Mouse (Mus musculus): Measurements from ENCODE around the gene Mink1. TPM values are rescaled to one million over a fixed set of nuclear protein-coding genes. Genes with fewer than 3 reads are reported as not detected.
"Not testable (repeated sequence)": the region's sequence is repeated elsewhere in the genome, so short reads cannot be mapped to it uniquely, and the experiment has no call there.

The Mink1 gene
- total RNA-seq, 2 experiments from 2014 or later, result 67.7 to 67.8 TPM

DNA sequence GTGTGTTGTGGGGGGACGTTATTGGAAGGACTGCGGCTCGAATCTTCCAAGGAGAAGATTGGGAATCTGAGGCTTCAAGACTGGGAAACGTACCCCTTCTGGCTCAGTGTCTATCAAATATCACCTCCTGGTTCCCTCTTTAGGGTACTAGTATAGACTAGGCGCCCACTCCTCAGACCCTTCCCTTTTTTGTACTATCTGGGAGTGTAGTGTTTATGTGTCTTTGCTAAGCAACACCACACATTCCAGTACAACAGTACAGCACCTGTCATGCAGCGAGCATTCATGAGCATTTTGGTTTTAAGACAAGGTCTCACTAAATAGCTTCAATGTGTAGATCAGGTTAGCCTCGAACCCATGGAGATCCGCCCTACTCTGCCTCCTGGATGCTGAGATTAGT lies 11.2 kb upstream of the Mink1 start:
- DNase-seq (ENCODE audit: low spot score in 2 of 2), result no peak

DNA sequence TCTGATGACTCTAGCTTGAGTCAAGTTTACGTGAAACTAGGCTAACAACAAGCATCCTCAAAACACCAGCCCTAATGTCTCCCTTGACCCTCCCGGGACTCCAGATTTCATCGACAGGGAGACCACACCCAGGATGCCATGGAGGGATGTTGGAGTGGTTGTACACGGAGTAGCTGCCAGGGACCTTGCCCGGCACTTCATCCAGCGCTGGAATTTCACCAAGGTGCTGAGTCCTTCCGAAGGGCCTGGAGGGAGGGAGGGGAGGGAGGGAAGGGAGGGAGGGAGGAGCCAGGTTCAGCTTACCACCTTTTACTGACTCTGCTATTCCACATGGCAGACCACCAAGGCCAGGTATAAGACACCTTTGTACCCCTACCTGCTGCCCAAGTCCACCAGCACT lies 8.7 kb upstream of the Mink1 start:
- no peak for DNase-seq (ENCODE audit: low spot score in 2 of 2)

GRCm38 (mm10) chr11:70557545-70557944 lies 5.1 kb upstream of the Mink1 start:
- DNase-seq (ENCODE audit: low spot score in 2 of 2), result no peak

DNA sequence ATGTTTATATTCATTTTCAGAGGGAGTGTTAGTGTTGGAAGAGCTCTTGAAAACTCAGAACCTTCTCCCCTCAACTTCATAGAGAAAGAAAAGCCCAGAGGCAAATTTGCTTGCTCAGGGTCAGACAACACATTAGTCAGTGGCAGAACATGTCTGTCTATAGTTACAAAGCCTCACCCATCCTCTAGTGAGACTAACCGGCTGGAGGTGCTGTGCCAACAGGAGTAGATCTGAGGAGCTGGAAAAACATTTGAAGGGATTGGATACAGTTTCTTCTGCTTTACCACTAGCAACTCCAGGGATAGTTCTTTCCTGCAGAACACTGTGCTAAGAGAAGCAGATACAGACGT lies 769 bp upstream of the Mink1 start:
- no peak for DNase-seq (ENCODE audit: low spot score in 2 of 2)

DNA sequence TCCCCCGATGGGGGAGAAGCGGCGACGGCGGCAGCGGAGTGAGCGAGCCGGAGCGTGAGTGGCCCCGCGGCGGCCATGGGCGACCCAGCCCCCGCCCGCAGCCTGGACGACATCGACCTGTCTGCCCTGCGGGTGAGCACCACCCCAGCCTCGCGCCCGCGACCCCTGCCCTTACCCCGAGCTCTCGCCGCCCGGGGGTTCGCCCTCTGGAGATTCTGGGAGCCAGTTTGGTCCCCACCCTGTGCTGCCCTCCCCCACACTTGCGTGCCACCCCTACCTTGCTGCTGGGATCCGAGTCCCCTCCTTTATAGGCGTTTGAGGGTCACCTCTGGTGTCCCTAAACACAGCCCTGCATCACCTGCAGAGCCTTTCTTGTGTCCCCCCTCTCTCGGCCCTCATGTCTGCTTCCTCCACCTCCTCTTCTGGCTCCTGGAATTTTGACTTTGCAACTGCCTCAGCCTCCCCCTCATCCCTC lies 351 bp downstream of the Mink1 start:
- DNase-seq (ENCODE audit: low spot score in 2 of 2), result no peak

DNA sequence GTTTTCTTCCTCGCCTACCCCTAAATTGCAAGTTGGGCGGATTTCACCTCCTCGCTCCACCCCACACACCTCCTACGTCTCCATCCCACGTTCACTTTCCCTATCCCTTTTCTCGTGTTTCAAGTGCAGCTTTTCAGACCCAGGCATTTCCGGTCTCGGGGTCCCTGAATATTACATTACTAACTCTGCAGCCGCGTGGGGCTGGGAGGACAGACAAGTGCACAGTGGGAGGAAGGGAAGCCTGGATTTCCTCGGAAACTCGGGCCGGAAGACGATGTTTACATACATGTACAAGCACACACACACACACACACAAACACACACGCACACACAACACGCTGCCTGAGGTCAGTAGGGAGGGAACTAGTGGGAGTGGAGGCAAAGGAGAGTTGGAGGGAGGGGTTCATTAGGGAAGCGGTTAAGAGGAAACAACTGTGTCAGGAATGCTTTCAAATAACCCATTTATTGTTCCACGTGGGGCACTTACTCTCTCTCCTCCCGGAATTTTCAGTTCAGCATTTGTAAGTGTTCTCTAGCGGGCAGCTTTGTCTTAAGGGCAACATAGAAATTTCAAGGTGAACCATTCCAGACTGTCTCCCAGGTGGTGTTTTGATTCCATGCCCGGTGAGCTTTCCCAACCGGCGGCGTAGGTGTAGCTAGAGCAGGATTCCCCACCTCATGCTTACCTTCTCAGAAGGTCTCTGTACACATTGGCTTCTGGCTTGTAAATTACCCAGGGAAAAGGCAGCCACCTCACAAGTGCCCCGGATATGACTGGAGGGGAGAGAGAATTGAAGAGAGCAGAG lies 992 bp downstream of the Mink1 start:
- DNase-seq (ENCODE audit: low spot score in 2 of 2), result no peak

DNA sequence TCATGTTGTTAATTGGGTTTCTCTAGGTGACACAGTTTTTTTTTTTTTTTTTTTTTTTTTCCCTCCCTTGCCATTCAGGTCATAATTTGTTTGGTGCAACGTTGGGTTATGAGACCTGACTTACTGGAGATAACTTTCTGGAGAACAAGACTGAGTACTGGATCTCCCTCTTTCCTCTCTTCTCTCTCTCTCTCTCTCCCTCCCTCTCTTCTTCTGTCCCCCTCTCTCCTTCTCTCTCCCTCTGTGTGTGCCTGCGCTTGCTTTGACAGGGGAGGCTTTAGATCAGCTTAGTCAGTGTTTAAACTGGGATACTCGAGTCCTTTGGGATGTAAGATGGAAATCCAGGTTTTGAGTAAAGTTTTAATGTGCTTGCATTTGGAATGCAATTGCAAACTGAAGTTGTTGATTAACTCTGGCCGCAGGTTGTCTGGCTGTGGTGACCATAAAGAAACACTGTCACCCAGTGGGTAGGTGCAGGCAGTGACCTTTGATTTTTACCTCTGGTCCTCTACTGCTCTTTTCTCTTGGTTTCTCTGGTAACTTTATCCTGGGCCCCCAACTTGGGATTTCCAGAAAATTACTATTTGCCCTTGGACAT lies 1.7 kb downstream of the Mink1 start:
- no peak for DNase-seq (ENCODE audit: low spot score in 2 of 2)

GRCm38 (mm10) chr11:70566586-70566985 lies 3.9 kb downstream of the Mink1 start:
- no peak for DNase-seq (ENCODE audit: low spot score in 2 of 2)

DNA sequence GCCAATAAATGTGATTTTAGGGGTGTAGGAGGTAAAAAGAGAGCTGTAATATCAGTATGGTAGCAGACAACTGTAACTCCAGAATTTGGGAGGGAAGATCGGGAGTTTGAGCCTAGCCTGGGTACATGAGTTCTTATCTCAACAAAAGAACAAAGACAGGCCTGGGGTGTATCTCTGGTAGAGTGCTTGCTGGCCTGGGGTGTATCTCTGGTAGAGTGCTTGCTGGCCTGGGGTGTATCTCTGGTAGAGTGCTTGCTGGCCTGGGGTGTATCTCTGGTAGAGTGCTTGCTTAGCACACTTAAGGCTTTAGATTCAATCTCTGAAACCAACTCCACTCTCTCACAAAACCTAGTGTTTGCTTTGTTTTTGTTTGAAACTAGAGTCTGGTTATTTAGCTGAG lies 7.9 kb downstream of the Mink1 start:
- DNase-seq (ENCODE audit: low spot score in 2 of 2), result not testable (repeated sequence)

DNA sequence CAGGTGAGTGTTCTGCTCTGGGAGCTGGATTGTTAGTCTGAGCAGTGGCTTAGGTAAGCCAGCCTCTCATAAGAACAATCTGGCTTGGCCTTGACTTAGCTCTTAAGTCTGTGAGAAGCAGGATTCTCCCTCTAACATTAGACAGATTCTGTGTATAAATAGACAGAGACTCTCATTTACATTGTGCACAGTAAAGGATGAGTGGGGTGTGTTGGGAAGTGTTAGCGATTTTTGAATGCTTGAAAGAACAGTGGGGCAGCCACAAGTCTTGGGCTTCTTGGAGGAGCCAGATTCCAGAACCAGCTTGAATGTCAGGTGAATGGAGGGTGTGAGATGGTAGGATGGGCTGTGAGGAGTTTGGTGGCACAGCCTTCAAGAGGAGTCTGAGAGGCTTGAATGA lies 9.0 kb downstream of the Mink1 start:
- no peak for DNase-seq (ENCODE audit: low spot score in 2 of 2)

DNA sequence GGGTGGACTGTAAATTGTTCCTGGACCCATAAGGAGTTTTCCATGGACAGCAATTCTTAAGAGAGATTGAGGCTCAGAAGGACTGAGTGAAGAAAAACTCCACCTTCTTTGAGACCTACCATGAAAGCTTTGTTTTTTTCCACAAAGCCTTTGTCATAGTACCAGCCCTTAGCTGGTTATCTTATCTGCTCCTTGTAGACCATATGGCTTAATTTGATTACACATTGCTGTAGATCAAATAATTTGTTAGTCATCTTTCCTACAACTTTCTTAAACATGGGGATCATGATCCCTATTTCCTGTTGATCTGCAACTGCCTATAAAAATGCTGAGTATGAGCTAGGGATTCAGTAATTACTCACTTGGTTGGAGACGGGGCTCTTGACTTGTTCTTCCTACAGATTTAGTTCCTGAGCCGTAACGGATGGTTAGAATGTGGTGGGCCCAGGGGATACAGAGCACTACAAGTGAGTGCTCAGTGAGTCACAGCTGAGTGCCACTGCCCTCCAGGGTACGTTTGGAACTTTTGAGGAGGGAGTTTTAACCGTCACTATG lies 9.7 kb downstream of the Mink1 start:
- DNase-seq (ENCODE audit: low spot score in 2 of 2), result no peak

- DNase-seq (ENCODE audit: low spot score in 2 of 2), result no peak
Observed at GRCm38 (mm10) chr11:70573872-70574271, 11.2 kb downstream of the Mink1 start.

- DNase-seq (ENCODE audit: low spot score in 2 of 2), result no peak
Observed at GRCm38 (mm10) chr11:70577201-70577600, 14.5 kb downstream of the Mink1 start.

GRCm38 (mm10) chr11:70578962-70579361 lies 16.3 kb downstream of the Mink1 start:
- no peak for DNase-seq (ENCODE audit: low spot score in 2 of 2)

- no peak for DNase-seq (ENCODE audit: low spot score in 2 of 2)
Observed at GRCm38 (mm10) chr11:70579710-70580357, 17.2 kb downstream of the Mink1 start.

GRCm38 (mm10) chr11:70580358-70580720 lies 17.7 kb downstream of the Mink1 start:
- no peak for DNase-seq (ENCODE audit: low spot score in 2 of 2)

DNA sequence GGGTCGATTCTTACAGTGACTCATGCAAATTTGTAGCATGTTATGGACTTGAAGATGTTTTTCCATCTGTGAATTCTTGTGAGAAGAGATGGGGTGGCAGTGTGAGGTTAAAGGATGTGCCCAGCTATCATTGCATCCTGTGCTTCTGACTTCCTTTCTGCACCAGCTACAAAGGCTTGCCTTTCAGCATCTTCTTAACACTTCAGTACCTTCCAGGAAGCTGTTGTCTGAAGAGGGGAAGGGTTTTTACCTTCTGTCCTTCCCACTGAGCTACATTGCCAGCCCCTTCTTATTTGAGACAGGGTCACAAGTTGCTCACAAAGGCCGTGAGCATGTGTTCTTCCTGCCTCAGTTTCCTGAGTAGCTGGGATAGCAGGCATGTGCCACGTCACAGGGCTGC lies 18.2 kb downstream of the Mink1 start:
- DNase-seq (ENCODE audit: low spot score in 2 of 2), result no peak

- no peak for DNase-seq (ENCODE audit: low spot score in 2 of 2)
Observed at GRCm38 (mm10) chr11:70582196-70582595, 19.5 kb downstream of the Mink1 start.

GRCm38 (mm10) chr11:70583022-70583714 lies 20.5 kb downstream of the Mink1 start:
- no peak for DNase-seq (ENCODE audit: low spot score in 2 of 2)

- DNase-seq (ENCODE audit: low spot score in 2 of 2), result no peak
Observed at GRCm38 (mm10) chr11:70583775-70584174, 21.1 kb downstream of the Mink1 start.

DNA sequence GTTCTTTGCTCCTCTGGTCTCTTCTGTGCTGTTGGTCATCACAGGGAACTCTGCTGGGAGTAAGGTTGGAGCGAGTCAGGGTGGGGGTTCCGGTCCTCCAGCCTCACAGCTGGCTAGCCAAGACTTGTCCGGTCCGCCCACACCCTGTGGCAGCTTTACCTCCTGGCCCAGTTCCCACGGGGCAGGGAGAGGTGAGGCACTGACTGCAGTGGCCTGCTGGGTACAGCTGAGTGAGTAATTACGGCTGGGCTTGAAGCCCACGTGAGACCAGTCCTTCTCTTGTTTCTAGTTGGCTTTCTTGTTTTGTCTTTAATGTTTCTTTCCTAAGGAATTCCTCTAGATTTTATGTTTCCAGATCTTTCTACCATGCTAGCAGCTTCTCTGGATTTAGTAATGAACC lies 22.8 kb downstream of the Mink1 start:
- no peak for DNase-seq (ENCODE audit: low spot score in 2 of 2)

DNA sequence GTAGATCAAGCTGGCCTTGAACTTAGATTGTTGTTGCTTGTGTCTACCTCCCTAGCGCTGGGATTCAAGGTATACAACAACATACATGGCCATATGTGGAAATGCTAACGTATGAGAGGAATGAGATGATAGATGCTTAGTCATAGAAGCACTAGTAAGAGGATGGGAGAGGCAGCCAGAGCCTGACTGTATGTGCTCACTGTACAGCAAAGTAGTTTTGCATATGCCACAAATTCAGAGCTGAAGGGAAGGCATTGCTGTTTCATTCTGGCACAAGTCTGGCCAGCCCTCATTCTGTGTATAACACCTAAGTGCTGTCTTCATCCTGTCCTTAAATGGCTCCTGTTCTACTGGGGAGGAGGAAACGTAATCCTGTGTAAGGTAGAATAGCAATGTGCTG lies 23.6 kb downstream of the Mink1 start:
- DNase-seq (ENCODE audit: low spot score in 2 of 2), result no peak

All from adrenal gland, postnatal 4 days (tissue).